Mouse (Mus musculus): ENCODE measurements around the gene Ndufaf8. TPM values are rescaled to one million over a fixed set of nuclear protein-coding genes. Genes with fewer than 3 reads are reported as not detected.

Ndufaf8 gene
- total RNA-seq, 4 experiments from 2014 or later, result 55.2 to 74.8 (median 64.3) TPM

DNA sequence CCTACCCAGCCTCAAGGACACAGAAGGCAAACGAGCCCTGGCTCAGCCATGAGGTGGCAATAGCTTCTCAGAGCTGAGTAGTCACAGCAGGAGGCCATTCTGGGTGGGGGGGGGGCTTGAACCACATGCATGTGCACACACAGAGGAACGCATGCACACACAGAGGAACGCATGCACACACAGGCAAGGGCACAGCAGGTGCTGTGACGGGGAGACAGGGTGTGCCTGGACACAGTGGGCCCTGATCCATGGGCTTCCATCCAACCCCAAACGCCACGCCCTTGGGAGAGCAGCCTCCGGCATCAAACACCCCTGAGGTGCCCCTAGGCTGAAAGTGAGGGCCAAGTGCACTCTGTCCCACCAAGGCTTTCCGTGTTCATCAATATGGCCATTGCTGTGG is 37.5 kb downstream of the Ndufaf8 start:
- no peak for DNase-seq

DNA sequence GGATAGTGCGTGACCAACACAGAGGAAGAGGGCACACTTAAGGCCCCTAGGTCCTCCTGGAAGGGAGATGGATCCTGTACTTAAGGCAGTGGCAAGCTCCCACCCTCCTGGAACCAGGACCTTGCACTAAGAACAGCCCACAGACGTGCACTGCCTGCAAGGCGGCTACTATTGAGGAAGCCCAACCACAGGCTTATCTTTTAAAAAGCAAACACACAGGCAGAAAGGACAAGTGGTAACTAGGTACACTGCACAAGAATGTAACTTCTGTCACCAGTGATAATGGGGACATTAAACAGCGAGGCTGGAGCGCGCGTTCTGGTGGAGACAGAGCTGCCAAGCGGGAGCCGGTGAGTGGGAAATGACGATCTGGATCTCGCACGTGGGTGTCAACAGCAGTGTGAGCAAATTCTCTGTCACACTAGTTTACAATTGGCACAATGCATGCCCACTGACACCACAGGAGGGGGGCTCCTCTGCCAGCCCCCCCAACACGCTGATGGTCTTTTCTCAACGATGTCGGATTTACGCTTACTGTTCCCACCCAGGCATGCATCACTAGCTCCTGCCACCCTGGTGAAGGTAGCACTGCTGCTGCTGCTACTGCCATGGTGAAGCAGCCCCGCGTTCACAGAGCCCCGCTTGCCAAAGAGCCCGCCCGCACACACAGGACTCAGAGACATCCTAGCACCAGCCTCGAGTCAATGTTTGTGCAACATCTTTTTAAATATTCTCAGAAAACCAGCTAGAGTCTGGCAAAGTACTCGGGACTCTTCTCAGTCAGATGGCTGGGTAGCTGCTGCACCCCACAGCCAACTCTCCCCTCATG is 38.3 kb downstream of the Ndufaf8 start:
- DNase-seq, result no peak

DNA sequence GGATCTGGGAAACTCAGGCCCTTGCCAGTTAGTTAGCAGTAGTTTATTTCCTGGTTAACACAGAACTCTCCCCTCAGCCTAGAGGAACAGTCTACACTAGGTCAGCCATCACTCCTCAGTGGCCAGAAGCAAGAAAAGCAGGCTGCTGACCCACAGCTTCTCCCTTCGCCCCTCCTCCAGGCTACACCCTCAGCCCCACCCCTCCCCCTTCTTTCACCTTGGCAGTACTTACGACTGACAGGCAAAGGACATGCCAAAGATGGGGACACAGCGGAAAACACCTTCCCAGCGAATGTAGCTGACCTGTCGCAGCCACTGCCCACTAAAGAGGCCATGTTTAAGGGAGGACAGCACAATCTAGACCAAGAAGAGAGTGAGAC is 38.9 kb downstream of the Ndufaf8 start:
- no peak for DNase-seq

DNA sequence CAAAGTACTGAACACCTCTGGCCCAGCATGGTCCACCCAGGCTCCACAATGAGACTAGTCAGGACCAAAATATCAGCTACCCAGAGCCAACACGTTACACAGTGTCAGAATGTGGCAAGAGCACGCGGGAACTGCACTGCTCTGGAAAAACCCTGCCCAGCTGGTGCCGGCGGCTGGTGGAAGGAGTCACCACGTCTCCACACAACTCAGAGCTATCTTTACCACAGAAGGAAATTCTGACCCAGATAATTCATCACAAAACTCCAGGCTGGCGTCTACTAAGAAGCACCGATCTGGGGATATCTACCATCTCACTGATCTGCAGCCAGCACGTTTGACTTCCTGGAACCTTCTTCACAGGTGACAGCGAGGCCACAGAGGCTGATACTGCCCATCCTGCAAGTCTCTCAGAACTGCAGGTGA is 40.6 kb downstream of the Ndufaf8 start:
- DNase-seq, result no peak

DNA sequence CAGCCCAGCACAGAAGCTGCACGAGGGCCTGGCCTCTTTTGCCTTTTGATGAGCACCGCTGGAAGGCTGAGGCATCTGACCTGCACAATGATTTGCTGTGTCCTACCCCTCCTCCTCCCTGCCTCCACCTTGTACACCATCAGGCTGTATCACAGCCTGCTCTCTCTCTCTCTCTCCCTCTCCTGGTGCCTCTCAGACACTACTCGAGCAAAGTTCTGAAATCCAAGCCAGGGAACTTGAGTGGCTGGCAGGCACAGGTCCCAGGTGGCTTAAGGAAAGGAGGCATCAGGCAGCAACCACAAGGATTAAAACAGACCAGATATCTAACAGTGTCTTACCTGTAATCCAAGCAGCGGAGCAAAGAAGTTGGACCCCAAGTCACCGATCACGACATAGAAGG is 41.5 kb downstream of the Ndufaf8 start:
- no peak for DNase-seq

DNA sequence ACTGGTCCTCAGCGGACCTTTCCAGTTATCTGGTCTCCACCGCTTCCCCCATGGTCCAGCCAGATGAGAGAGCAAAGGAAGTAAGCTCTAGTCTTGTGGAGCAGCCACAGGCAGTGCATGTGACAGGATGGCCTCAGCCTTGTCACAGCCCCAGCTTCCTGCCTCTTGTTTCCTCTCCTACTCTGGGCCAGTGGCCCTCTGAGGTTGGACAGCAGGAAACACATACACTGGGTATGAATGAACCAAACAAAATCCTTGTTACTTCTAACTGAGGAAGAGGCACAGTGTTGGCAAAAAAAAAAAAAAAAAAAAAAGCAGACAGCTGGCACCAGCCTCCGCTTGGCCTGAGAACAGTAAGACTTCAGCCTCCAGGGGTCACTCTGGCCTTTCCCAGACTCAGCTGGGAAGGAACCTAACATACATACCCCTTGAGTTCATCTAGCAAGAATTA is 43.9 kb downstream of the Ndufaf8 start:
- DNase-seq, result peak; percentile 67

DNA sequence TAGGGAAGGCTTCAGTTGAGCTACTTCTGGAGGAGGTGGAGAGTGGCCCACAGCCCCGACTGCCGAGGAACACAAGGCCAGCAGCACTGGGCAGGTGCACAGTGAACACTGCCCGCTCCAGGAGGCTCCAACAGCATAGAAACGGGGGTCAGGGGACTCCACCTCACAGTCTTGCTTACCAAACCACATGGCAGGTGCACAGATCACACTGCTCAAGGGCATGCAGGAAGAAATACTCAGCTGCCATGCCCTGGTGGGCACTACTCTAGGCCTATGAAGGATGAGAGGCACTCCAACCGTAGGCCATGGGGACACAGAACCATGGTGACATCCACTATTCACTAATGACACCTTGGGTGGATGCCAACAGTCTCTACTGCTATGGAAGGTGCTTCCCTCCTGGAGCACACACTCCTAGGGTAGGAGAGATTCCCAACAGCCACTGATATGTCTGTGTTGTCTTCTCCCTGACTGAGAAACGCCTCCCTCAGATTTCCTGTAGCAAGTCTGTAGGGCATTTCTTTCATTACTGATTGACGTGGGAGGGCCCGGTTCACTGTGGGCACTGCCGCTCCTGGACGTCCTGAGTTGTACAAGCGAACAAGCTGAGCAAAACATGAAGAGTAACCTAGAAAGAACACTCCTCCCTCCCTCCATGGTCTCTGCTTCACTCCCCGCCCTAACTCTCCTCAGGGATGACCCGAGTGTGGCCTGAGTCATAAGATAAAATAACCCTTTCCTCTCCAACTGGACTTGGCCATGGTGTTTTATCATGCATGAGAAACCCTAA is 45.2 kb downstream of the Ndufaf8 start:
- DNase-seq, result no peak

DNA sequence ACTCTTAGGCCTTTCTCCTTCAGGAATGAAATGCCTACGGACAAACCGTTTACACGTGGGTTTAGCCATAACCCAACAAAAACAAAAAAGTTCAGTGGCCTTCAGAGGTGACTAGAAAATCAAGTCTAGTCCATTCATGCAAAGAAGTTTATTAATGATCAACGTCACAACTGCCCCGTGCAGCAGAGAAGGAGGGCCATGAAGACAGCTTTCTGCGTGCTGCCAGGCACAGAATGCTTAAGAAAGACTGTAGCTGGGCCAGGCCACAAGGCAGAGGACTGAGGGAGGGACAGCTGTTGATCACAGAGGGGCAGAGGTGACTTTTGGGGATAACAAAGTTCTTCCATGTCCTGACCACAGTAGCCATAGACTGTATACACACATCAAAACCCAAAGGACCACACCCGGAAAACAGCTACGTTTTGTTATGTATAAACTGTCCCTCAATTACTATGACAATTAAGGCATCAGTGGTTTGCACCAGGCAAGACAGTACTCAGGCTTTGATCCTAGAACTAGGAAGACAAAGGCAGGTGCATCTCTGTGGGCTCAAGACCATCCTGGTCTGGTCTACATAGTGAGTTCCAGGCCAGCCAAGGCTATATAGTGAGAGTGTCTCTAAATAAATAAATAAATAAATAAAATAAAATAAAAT is 49.6 kb downstream of the Ndufaf8 start:
- no peak for DNase-seq

DNA sequence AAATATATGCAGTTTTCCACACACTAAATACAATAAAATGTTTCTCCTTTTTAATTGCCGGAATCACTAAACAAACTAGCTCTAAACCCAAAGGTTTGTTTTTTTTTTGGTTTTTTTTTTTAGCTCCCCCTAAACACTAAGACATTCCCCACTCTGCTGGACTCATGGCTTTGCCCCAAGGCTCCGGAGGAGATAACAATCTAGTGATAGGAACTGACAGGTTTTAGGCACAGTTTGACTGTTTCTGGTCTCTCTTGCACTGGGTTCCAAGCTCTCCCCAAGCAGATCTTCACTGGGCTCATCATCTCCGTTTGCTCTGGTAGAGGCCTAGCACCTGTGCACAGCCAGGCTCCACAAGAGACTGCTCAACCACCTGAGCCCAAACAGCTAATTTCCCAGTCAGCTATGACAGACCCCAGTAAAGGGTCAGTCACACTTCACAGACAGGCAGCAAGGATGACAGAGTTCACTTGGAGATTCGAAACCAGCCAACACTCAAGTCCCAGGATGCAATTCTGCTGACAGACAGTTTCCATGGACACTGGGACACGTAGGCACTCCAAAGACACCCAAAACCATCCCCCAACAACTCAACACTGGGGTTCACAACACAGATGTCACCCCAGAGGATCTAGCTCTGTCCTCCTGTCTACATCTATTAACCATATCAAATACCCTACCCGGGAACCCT is 50.9 kb downstream of the Ndufaf8 start:
- DNase-seq, result no peak

Small RNA genes lying within 50 kb of the gene (microRNA-seq; reads per million reads assigned to microRNA genes)
- gene Gm25948, result 0 to 0.17 reads per million in 2 experiments

Other genes with a start within 250 kb of the Ndufaf8 start
- 10 to 100 TPM; 36.1 to 46.8 (median 45.7) TPM for gene Chmp6, start 185.5 kb upstream of the Ndufaf8 start, total RNA-seq (2022)
- gene Baiap2, start 156.2 kb upstream of the Ndufaf8 start, total RNA-seq (2022), result 10 to 100 TPM in 3 of 4 experiments, 1 to 10 TPM in 1; 9.3 to 39.2 (median 25.4) TPM
- 10 to 100 TPM; 14.3 to 22.8 (median 18.3) TPM for gene Aatk, start 51.8 kb upstream of the Ndufaf8 start, total RNA-seq (2022)
- gene Cep131, start 12.1 kb upstream of the Ndufaf8 start, total RNA-seq (2022), result 100 to 1,000 TPM in 2 of 4 experiments, 10 to 100 TPM in 2; 42.9 to 315 (median 94.5) TPM
- gene Tepsin, start 197 bp upstream of the Ndufaf8 start, total RNA-seq (2022), result 10 to 100 TPM; 15.2 to 19.1 (median 15.7) TPM
- 100 to 1,000 TPM; 155 to 215 (median 187) TPM for gene Slc38a10, start 52.4 kb downstream of the Ndufaf8 start, total RNA-seq (2022)
- 10 to 100 TPM; 16.6 to 24.5 (median 19.5) TPM for gene Bahcc1, start 134.0 kb downstream of the Ndufaf8 start, total RNA-seq (2022)
- 1,000 to 10,000 TPM; 1,100 to 1,474 (median 1,219) TPM for gene Actg1, start 249.6 kb downstream of the Ndufaf8 start, total RNA-seq (2022)

All from adrenal gland, adult 8-10 months (tissue).